Mouse (Mus musculus): ENCODE measurements at regions not wholly inside any gene's neighbourhood (a gene's known extent, or its start where the extent isn't known, plus 50 kb on each side); places are given as distances from the start of the nearest gene placed in this dataset.

DNA sequence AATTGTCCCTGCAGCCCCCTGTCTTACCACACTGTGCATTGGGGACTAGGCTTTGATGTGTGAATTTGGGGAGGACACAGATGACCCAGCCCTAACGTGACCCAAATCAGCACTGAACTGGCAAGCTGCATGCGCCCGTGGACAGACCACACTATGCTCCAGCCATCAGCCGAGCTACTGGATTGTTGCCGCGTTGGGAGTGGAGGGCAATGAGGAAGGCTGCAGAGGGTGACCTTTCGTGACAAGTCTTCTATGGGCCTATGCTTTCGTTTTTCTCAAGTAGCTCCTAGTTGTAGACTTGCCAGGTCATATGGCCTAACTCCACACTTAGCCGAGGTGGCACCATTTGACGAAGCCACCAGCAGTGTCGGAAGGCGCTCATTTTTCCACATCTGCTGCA, 60.6 kb upstream of the Errfi1 start:
- Histone ChIP-seq H3K27me3 (ENCODE audit: insufficient read depth, low read length) (no peaks in the 10 kb centered on the region), H3K27ac (ENCODE audit: low read depth, low read length) (no peak overlapping the region), H3K4me3 (ENCODE audit: low read depth, low read length) (no peak overlapping the region), H3K9ac (no peak overlapping the region), H3K4me2 (ENCODE audit: low read depth) (no peak overlapping the region), H3K4me1 (ENCODE audit: insufficient read depth) (no peaks in the 10 kb centered on the region), H3K36me3 (ENCODE audit: insufficient read depth) (no peaks in the 10 kb centered on the region), H3K9me3 (ENCODE audit: low read length) (no peaks in the 10 kb centered on the region)
- WGBS = 91% methylated on average over 12 of the region's 12 CpGs
- no peak for DNase-seq
- ATAC-seq = no peak
- no peak for TF ChIP-seq CTCF (IDR thresholded peaks at IDR 0.05; ENCODE audit: low read depth)

DNA sequence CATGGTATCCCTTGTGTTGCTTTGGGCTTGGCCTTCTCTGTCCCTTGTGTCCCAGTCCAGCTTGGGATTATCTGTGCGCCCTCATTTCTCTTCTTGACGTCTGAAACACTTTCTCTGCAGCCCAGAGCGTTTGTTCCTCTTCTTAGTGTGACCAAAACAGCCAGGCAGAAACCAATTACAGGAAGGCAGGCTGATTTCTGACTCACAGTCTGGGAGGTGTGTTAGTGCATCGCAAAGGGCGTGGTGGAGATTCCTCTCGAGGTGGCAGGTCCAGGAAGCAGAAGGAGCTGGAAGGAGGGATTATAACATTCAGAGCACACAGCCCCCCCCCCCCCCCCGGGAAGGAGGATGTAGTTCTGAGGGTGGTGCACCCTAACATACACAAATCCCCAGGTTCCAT, 64.6 kb upstream of the Errfi1 start:
- ATAC-seq (no peak), DNase-seq (no peak)
- no peak for TF ChIP-seq CTCF (IDR thresholded peaks at IDR 0.05; ENCODE audit: low read depth)
- Histone ChIP-seq H3K9me3 (ENCODE audit: low read length) (no peaks in the 10 kb centered on the region), H3K27me3 (ENCODE audit: insufficient read depth, low read length) (no peaks in the 10 kb centered on the region), H3K4me3 (ENCODE audit: low read depth, low read length) (no peak overlapping the region), H3K4me1 (ENCODE audit: insufficient read depth) (no peaks in the 10 kb centered on the region), H3K36me3 (ENCODE audit: insufficient read depth) (no peaks in the 10 kb centered on the region), H3K9ac (no peak overlapping the region), H3K27ac (ENCODE audit: low read depth, low read length) (no peak overlapping the region), H3K4me2 (ENCODE audit: low read depth) (no peak overlapping the region)
- 75% methylated on average over 7 of the region's 7 CpGs for WGBS

DNA sequence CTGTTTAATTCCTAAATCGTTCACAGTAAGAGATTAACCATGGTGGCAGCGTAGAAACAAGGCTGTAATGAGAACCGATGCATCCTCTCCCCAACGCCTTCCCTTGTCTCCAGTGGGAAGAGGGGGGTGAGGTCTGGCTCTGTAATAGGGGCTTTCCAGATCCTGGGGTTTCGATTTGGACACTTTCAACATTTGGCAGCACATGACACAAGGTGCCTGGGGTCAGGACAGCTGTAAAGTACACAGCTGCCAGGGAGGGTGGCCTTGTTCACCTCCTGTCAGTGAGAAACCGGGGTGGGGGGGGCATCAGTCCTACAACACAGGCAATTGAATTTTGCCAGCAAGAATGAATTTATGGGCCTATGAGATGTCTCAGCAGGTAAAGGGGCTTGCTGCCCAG, 66.6 kb upstream of the Errfi1 start:
- TF ChIP-seq CTCF (IDR thresholded peaks at IDR 0.05; ENCODE audit: low read depth) = no peak
- H3K4me2 ChIP-seq (ENCODE audit: low read depth) = no peak overlapping the region
- no peaks in the 10 kb centered on the region for H3K4me1 ChIP-seq (ENCODE audit: insufficient read depth)
- H3K9me3 ChIP-seq (ENCODE audit: low read length) = no peaks in the 10 kb centered on the region
- no peak overlapping the region for H3K27ac ChIP-seq (ENCODE audit: low read depth, low read length)
- DNase-seq (no peak), ATAC-seq (no peak)
- no peak overlapping the region for H3K9ac ChIP-seq
- H3K27me3 ChIP-seq (ENCODE audit: insufficient read depth, low read length) = no peaks in the 10 kb centered on the region
- WGBS = 62% methylated on average over 6 of the region's 6 CpGs
- no peaks in the 10 kb centered on the region for H3K36me3 ChIP-seq (ENCODE audit: insufficient read depth)
- H3K4me3 ChIP-seq (ENCODE audit: low read depth, low read length) = no peak overlapping the region

DNA sequence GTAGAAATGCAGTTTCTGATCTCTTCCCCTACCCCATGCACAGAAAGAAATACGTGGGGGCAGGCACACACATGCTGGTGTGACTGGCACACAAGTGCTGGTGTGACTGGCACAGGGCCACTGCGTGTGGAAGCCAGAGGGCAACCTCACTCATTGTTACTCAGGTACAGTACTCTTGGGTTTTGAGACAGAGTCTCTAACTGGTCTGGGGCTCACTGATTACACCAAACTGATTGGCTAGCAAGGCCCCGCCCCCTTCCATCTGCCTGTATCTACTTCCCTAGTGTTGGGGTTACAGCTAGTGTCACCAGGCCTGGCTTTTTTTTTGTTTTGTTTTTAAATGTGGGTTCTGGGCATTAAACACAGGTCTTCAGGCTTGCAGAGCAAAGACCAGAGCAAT, 67.1 kb upstream of the Errfi1 start:
- ATAC-seq = no peak
- Histone ChIP-seq H3K27ac (ENCODE audit: low read depth, low read length) (no peak overlapping the region), H3K9me3 (ENCODE audit: low read length) (no peaks in the 10 kb centered on the region), H3K36me3 (ENCODE audit: insufficient read depth) (no peaks in the 10 kb centered on the region), H3K4me3 (ENCODE audit: low read depth, low read length) (no peak overlapping the region), H3K27me3 (ENCODE audit: insufficient read depth, low read length) (no peaks in the 10 kb centered on the region), H3K4me2 (ENCODE audit: low read depth) (no peak overlapping the region), H3K4me1 (ENCODE audit: insufficient read depth) (no peaks in the 10 kb centered on the region), H3K9ac (no peak overlapping the region)
- 80% methylated on average over 3 of the region's 3 CpGs for WGBS
- DNase-seq = no peak
- no peak for TF ChIP-seq CTCF (IDR thresholded peaks at IDR 0.05; ENCODE audit: low read depth)

DNA sequence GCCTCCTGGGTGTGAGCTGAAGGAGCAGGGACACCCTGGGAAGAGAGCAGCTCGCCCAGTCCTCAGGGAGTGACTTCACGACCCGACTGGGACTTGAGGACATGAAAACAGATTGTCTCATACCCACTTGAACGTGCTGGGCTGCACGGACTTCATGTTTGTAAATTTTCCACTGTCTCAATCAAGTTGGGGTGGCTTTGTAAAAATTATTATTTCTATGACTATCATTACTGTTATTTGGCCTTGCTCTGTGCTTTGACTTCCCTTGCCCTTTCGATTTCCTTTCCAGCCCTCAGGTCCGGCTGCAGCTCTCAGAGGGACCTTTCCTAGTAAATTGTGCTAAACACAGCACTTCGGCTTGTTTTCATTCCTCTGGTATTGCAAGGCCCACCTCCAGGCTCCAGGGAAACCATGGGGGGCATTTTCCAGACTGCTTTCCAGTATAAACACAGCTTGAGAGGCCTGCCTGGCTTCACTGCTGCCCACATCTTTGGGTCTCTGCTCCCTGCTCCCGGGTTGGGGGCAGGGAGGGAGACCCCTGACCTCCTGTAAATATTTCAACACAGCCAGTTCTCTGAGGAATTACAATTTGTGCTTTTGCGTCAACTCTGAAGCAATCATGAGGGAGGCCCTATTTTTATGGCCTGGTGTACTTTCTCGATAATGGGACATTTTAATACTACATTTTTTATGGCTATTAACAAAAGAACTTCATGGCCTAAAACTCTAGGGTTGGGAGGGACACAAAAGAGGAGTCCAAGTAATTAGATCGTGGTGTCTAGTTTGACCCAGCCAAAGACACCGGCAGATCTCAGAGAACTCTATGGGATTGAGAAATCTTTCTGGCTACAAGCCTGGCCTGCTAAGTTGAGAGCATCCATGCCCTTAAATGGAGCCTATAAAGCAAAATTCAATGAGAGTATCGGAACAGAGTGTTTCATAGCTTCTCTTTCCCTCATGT, 68.9 kb upstream of the Errfi1 start:
- 81% methylated on average over 14 of the region's 14 CpGs for WGBS
- Histone ChIP-seq H3K4me3 (ENCODE audit: low read depth, low read length) (no peak overlapping the region), H3K36me3 (ENCODE audit: insufficient read depth) (no peaks in the 10 kb centered on the region), H3K9me3 (ENCODE audit: low read length) (no peaks in the 10 kb centered on the region), H3K27me3 (ENCODE audit: insufficient read depth, low read length) (no peaks in the 10 kb centered on the region), H3K4me1 (ENCODE audit: insufficient read depth) (no peaks in the 10 kb centered on the region), H3K4me2 (ENCODE audit: low read depth) (no peak overlapping the region), H3K9ac (no peak overlapping the region), H3K27ac (ENCODE audit: low read depth, low read length) (no peak overlapping the region)
- ATAC-seq (no peak), DNase-seq (no peak)
- TF ChIP-seq CTCF (IDR thresholded peaks at IDR 0.05; ENCODE audit: low read depth) = no peak

DNA sequence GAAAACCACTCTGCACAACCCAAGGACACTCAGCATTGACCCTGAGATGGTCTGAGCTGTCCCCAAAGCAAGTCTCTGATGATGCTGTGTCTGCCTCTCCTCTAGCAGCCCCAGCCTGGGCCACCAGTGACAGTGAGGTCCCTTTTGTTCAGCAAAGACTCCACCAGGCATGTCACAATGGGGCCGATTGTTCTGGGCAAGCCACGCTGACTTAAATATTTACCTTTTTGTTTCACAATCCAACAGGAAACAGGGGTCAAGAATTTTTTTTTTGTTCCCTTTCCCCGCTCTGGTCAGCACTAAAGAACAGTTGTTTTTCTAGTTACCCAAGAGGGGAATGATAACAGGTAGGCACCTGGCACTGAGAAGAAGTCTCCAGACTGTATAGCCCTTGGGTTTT, 72.4 kb upstream of the Errfi1 start:
- WGBS = 51% methylated on average over 3 of the region's 3 CpGs
- ATAC-seq (no peak), DNase-seq (no peak)
- Histone ChIP-seq H3K4me2 (ENCODE audit: low read depth) (no peak overlapping the region), H3K36me3 (ENCODE audit: insufficient read depth) (no peaks in the 10 kb centered on the region), H3K27ac (ENCODE audit: low read depth, low read length) (no peak overlapping the region), H3K9me3 (ENCODE audit: low read length) (no peaks in the 10 kb centered on the region), H3K4me1 (ENCODE audit: insufficient read depth) (no peaks in the 10 kb centered on the region), H3K4me3 (ENCODE audit: low read depth, low read length) (no peak overlapping the region), H3K27me3 (ENCODE audit: insufficient read depth, low read length) (no peaks in the 10 kb centered on the region), H3K9ac (no peak overlapping the region)
- no peak for TF ChIP-seq CTCF (IDR thresholded peaks at IDR 0.05; ENCODE audit: low read depth)

DNA sequence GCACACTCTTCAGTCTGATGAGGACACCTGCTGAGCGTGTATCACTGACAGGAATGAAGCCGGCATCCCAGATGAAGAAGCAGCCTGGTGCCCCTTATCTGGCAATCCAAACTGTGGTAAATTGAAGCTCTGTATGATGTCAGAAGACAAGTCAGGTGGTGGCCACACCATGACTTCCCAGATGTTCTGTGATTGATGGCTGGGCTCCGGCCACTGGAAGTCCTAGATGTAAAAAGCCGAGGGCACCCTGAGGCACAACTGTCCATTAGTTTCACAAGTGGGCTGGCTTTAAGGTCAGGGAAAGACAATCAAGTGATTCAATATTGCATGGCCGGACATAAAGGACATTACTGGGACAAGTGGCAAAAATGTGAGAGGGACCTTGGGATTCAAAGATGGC, 74.4 kb upstream of the Errfi1 start:
- DNase-seq = no peak
- no peaks in the 10 kb centered on the region for H3K4me1 ChIP-seq (ENCODE audit: insufficient read depth)
- WGBS = 73% methylated on average over 5 of the region's 5 CpGs

More for the DNA sequence above, 74.4 kb upstream of the Errfi1 start:
- no peaks in the 10 kb centered on the region for H3K36me3 ChIP-seq (ENCODE audit: insufficient read depth)
- no peaks in the 10 kb centered on the region for H3K9me3 ChIP-seq (ENCODE audit: low read length)
- ATAC-seq = no peak
- H3K4me3 ChIP-seq (ENCODE audit: low read depth, low read length) = no peak overlapping the region
- no peak for TF ChIP-seq CTCF (IDR thresholded peaks at IDR 0.05; ENCODE audit: low read depth)
- no peak overlapping the region for H3K9ac ChIP-seq
- no peaks in the 10 kb centered on the region for H3K27me3 ChIP-seq (ENCODE audit: insufficient read depth, low read length)
- H3K4me2 ChIP-seq (ENCODE audit: low read depth) = no peak overlapping the region
- no peak overlapping the region for H3K27ac ChIP-seq (ENCODE audit: low read depth, low read length)
